Mouse (Mus musculus): ENCODE data around the gene Gm11111. TPM values are rescaled to one million over a fixed set of nuclear protein-coding genes. Genes with fewer than 3 reads are reported as not detected.

Gm11111 gene
- polyA plus RNA-seq, 1 experiment from 2014 or later = not detected

Other genes starting within 250 kb of the Gm11111 start
- 0.46 TPM in 1 of 2 replicates, not detected in the other for gene Cfap299, start 223.4 kb upstream of the Gm11111 start, polyA plus RNA-seq (2016; fragmentation: Nextera tagmentation; extraction: Ambion mirVana)

Measured in forebrain, embryonic 12.5 days (tissue).